Comparison of ENCODE assay signal across 8 mouse cellular contexts in the genomic region with DNA sequence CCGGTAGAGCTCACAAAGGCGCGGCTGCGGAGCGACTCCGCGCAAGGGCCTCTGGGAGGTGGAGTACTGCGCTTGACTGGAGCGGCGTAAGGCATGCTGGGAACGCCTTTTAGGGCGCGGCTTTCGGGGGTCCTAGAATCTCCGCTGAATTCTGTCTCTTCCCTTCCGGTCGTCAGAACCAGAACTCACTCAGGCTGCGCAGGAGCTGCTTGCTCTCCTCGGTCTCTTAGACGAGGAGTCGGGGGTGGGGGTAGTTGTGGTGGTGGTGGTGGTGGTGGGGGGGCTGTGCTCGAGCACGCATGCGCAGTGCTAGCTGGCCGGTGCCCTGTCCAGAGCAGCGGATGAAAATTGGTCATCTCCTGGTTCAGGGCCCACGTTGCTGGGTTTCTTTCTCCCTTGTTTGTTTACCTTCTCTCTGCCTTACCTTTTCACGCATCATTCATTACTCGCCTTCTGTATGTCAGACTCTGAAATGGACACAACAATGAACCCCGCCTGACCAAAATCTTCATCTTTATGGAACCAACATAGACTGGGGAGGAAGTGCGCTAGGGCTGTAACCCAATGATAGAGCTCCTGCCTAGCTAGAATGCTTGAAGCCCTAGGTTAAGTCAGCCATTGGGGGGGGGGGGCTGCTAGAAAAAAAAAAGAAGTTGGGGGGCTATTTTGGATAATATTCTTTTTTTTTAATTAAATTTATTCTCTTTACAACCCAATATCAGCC. TPM values are rescaled to one million over a fixed set of nuclear protein-coding genes. Genes with fewer than 3 reads are reported as not detected.
DNase-seq lines count a peak whose midpoint lies in the region; ATAC-seq lines count a peak whose summit lies in the region.

A gene (minus strand): TSS at position 53 of the 724 bp plus-strand sequence.

- H3K27me3 ChIP-seq in intestine, embryonic 14.5 days (replicated peaks; ENCODE audit: control insufficient read depth, insufficient read depth, low read length) = no peaks in the 10 kb centered on the region

- H3K36me3 ChIP-seq in intestine, embryonic 14.5 days (ENCODE audit: control insufficient read depth, insufficient read depth, low read length) = peaks cover 6% of the 10 kb centered on the region; the same call in 1 of the 2 replicates

- 6% methylated on average over 29 of the region's 31 CpGs for WGBS in intestine, embryonic 14.5 days

- H3K9me3 ChIP-seq in intestine, embryonic 14.5 days (ENCODE audit: control insufficient read depth, low read length) = no peaks in the 10 kb centered on the region

- peak within 1 kb of the TSS; percentile 77 for H3K27ac ChIP-seq in intestine, embryonic 14.5 days (ENCODE audit: low read depth)

- H3K4me3 ChIP-seq in intestine, embryonic 14.5 days (ENCODE audit: low read depth, low read length) = peak within 1 kb of the TSS; percentile 64

- intact Hi-C loops in gastrocnemius, postnatal 36 days (cut with DNase I) = loop anchor here (5.0 kb wide), 1 partner anchor 44 kb away; a partner anchor contains a TSS
- intact Hi-C loops in left cerebral cortex, postnatal 14 days (cut with DNase I) = no loop called here

- H3K4me2 ChIP-seq in intestine, embryonic 14.5 days (ENCODE audit: low read length) = peak within 1 kb of the TSS; percentile 80

- peak; percentile 89 for DNase-seq in adrenal gland, postnatal 10 days
- DNase-seq in embryo, embryonic 9.5 days (ENCODE audit: extremely low spot score) = peak; percentile 86
- peak; percentile 68 to 70 for DNase-seq in gastrocnemius, postnatal 36 days
- peak; percentile 85 for DNase-seq in intestine, embryonic 14.5 days (ENCODE audit: low spot score)
- peak; percentile 89 to 90 for DNase-seq in left cerebral cortex, postnatal 14 days (ENCODE audit: low spot score in 2 of 2)
- peak; percentile 85 for DNase-seq in right cerebral cortex, postnatal 14 days
- peak; percentile 62 for DNase-seq in urinary bladder, postnatal 25 days (ENCODE audit: low spot score)

- ATAC-seq in intestine, embryonic 14.5 days (replicated peaks; ENCODE audit: low FRiP score, low TSS enrichment, low read depth) = peak; percentile 94
- ATAC-seq in megakaryocyte-erythroid progenitor cell, adult 5-6 weeks (replicated peaks; ENCODE audit: low FRiP score, low TSS enrichment, poor library complexity, severe bottlenecking) = peak; percentile 91

- H3K4me1 ChIP-seq in intestine, embryonic 14.5 days (replicated peaks; ENCODE audit: control insufficient read depth, insufficient read depth, low read length) = 0 out of 2 replicates have a peak, but pooled peaks cover 3% of the 10 kb centered on the region

- H3K9ac ChIP-seq in intestine, embryonic 14.5 days (ENCODE audit: low read length) = peak within 1 kb of the TSS; percentile 78

RNA-seq across cellular contexts. Expression of the gene that starts here (rescaled TPM):
- 1 to 10 TPM; 2.7 to 3.1 TPM for total RNA-seq in adrenal gland, postnatal 10 days (2021)
- total RNA-seq in gastrocnemius, postnatal 36 days (2021) = under 1 TPM; 0.46 to 0.49 TPM
- polyA plus RNA-seq in intestine, embryonic 14.5 days (2014; fragmentation: Nextera tagmentation; extraction: Ambion mirVana) = 4.0 and 5.3 TPM in 2 replicates
- 10 to 100 TPM; 11.8 to 13.7 TPM for total RNA-seq in left cerebral cortex, postnatal 14 days (2021)
- total RNA-seq in megakaryocyte-erythroid progenitor cell, adult 5-6 weeks (2014; fragmentation: Nextera tagmentation) = 2.8 and 5.2 TPM in 2 replicates
- total RNA-seq in megakaryocyte-erythroid progenitor cell, adult 5-6 weeks (2017) = 2.5 and 6.4 TPM in 2 replicates

Comparison
In these comparisons a context has a peak if more than half of its experiments do, and no peak if none do; other contexts are left out.
1. Peak in every context shown above with its lines: DNase-seq, ATAC-seq, H3K4me3 ChIP-seq and H3K27ac ChIP-seq.
2. Peak in DNase-seq in gastrocnemius, postnatal 36 days; RNA of the gene not detected or under 1 TPM.